Mouse (Mus musculus) limb, embryonic 14.5 days (tissue): Measurements from ENCODE around the gene Cacna1s. TPM values are rescaled to one million over a fixed set of nuclear protein-coding genes. Genes with fewer than 3 reads are reported as not detected.
A peak's percentile ranks its signal among the peaks of the same experiment; 100 is the strongest.

Experiments used
- ATAC-seq: fragments of 200-750 bp; cut with Nextera tagmentation; 2 replicates; pipeline ENCODE4 v1.8.0; 2017; ENCODE audit warnings: low read depth, moderate number of reproducible peaks, moderate TSS enrichment; ENCODE audit not compliant: low FRiP score
- DNase-seq: peaks from one replicate; pipeline ENCODE4 v3.0.0-alpha.2; 2015; ENCODE audit warnings: low spot score
- H3K27ac ChIP-seq: fragments of 300-500 bp; sonication (generic); replicated peaks from 2 replicates; pipeline ENCODE4 v1.5.1; 2014; ENCODE audit warnings: low read depth, mild to moderate bottlenecking, low read length, moderate library complexity, mixed read lengths
- H3K27me3 ChIP-seq: fragments of 300-500 bp; sonication (generic); 2 replicates; pipeline ENCODE4 v1.6.1; 2014; ENCODE audit warnings: low read length, mixed read lengths; ENCODE audit not compliant: control insufficient read depth, insufficient read depth
- H3K36me3 ChIP-seq: fragments of 300-500 bp; sonication (generic); 2 replicates; pipeline ENCODE4 v1.6.1; 2014; ENCODE audit warnings: mild to moderate bottlenecking, low read length, moderate library complexity, mixed read lengths; ENCODE audit not compliant: control insufficient read depth, insufficient read depth
- H3K4me1 ChIP-seq: fragments of 300-500 bp; sonication (generic); 2 replicates; pipeline ENCODE4 v1.6.1; 2014; ENCODE audit warnings: antibody characterized with exemption, low read length, mixed read lengths; ENCODE audit not compliant: control insufficient read depth, insufficient read depth
- H3K4me2 ChIP-seq: fragments of 300-500 bp; sonication (generic); replicated peaks from 2 replicates; pipeline ENCODE4 v1.6.1; 2014; ENCODE audit warnings: low read depth, mild to moderate bottlenecking, low read length, moderate library complexity; ENCODE audit not compliant: severe bottlenecking
- H3K4me3 ChIP-seq: fragments of 300-500 bp; sonication (generic); replicated peaks from 2 replicates; pipeline ENCODE4 v1.5.1; 2014; ENCODE audit warnings: low read length
- H3K9ac ChIP-seq: fragments of 300-500 bp; sonication (generic); 2 replicates; pipeline ENCODE4 v1.6.1; 2014; ENCODE audit warnings: mild to moderate bottlenecking, low read depth, low read length, moderate library complexity; ENCODE audit not compliant: severe bottlenecking
- H3K9me3 ChIP-seq: fragments of 300-500 bp; sonication (generic); 2 replicates; pipeline ENCODE4 v1.6.1; 2016; ENCODE audit warnings: low read length; ENCODE audit not compliant: control insufficient read depth
- POLR2A ChIP-seq: fragments of 200-500 bp; IDR thresholded peaks from 2 replicates; pipeline ENCODE4 v1.8.0; 2012; ENCODE audit warnings: inconsistent platforms, mild to moderate bottlenecking, moderate library complexity, borderline replicate concordance; ENCODE audit not compliant: insufficient read depth, insufficient read length; ENCODE audit errors: extremely low read depth
- WGBS: fragments of 180-500 bp; shearing (Covaris S2); extraction: QIAGEN DNeasy Blood & Tissue Kit; methylation state at CpG from one replicate; pipeline ENCODE4 v1.1.7; 2014; 5-methylcytosine and 5-hydroxymethylcytosine counted together
- polyA plus RNA-seq, 2 experiments: library from polyadenylated mRNA; depleted of rRNA in 1 of 2; stranded (reverse) in 1 of 2; unstranded in 1 of 2; fragments of >200 nt; fragmentation: Nextera tagmentation in 1 of 2; extraction: Ambion mirVana in 1 of 2; gene quantifications; 2 replicates each; pipeline versions ENCODE4 v1.2.1 to v1.2.3; 2012 to 2014

Gene Cacna1s
- polyA plus RNA-seq, 2 experiments, result 6.9 to 16.6 TPM

DNA sequence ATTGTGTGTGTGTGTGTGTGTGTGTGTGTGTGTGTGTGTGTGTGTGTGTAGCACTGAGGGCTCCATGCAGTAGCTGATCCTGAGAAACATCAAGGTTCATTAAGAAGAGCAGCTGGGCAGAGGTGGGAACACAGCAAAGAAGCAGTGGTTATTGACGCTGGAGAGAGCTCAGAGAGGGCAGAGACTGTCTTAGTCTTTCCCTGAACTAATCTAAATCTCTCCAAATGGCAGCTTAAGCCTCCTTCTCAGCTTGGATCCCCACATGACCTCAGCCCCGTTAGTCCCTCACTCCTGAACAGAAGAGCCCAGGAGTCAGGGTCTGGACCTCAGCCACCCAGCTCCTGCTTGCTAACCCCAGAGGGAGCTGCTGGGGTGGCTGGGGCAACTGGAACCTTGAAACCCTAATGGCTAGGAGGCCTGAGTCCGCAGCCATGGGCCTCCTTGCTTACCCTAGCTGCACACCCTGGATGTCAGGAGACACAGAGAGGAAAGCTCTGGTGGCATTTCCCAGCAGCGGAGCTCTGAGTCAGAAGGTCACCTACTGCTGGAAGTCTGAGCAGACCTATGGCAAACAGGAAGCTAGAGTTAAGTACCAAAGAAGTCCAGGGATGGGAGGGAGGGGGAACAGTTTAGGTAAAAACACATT lies 76.5 kb downstream of the Cacna1s start:
- no peaks in the 10 kb centered on the region for H3K36me3 ChIP-seq
- peaks cover 52% of the 10 kb centered on the region for H3K4me1 ChIP-seq
- no peak for TF ChIP-seq POLR2A
- no peak overlapping the region for H3K4me2 ChIP-seq
- no peak overlapping the region for H3K27ac ChIP-seq
- ATAC-seq (no peak), DNase-seq (no peak)
- no peak overlapping the region for H3K4me3 ChIP-seq
- H3K27me3 ChIP-seq, result no peaks in the 10 kb centered on the region
- no peaks in the 10 kb centered on the region for H3K9me3 ChIP-seq
- WGBS, result 36% methylated on average over 4 of the region's 4 CpGs
- H3K9ac ChIP-seq, result no peak overlapping the region

DNA sequence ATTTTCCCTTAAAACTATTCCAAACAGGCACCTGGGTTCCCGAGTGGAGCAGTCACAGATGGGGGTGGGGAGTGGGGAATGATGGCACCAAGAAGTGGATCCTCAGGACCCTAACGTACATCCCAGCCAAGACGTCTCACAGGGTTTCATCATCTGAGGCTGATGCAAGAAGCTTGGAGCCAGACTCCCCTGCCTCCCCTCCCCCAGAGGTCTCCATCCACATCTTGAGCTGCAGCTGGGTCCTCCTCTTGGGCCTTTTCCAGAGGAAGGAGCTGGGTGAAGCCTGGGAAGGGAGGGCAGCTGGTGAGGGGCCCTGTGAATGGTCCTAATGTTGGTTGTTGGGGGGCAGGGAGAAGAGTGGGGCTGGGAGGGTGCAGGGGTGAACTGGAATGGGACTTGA lies 77.6 kb downstream of the Cacna1s start:
- Histone ChIP-seq H3K36me3 (no peaks in the 10 kb centered on the region), H3K4me1 (peaks cover 57% of the 10 kb centered on the region), H3K9me3 (no peaks in the 10 kb centered on the region), H3K27ac (no peak overlapping the region), H3K9ac (no peak overlapping the region), H3K4me3 (peak overlapping the region; percentile 80; the same call in 1 of the 2 replicates), H3K4me2 (peak overlapping the region; percentile 91), H3K27me3 (no peaks in the 10 kb centered on the region)
- ATAC-seq (no peak), DNase-seq (no peak)
- TF ChIP-seq POLR2A, result no peak
- WGBS, result 54% methylated on average over 3 of the region's 3 CpGs

DNA sequence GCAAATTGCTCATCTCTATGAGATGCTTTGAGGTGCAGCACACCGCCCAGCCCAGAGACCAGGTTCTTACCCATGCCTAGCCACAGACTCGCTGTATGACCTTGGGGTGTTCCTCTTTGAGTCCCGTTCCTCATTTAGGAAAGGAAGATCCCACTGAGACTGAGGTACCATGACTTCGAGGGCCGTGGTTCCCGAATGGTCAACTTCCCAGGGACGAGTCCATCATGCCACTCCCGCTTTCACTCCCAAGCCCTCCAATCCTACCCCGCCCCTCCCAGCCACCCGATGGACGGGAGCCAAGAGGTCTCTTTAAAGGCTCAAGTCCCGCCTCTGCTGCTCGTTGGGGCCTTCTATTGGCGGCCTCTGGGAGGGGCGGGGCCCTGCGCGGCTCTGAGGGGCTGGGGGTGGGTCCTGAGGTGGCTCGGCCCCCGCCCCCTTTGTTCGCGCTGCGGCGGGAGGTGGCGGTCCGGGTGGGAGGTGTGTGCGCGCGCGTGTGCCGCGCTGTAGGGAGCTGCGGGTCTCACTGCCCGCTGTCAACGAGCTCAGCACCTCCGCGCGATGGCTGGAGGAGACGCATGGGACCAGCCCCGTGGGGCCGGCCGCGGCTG lies 78.5 kb downstream of the Cacna1s start, which contains the start of gene Kif21b:
Gene Kif21b (plus strand): TSS at position 439 of the 608 bp plus-strand sequence.
- 2% methylated on average over 25 of the region's 42 CpGs for WGBS

DNA sequence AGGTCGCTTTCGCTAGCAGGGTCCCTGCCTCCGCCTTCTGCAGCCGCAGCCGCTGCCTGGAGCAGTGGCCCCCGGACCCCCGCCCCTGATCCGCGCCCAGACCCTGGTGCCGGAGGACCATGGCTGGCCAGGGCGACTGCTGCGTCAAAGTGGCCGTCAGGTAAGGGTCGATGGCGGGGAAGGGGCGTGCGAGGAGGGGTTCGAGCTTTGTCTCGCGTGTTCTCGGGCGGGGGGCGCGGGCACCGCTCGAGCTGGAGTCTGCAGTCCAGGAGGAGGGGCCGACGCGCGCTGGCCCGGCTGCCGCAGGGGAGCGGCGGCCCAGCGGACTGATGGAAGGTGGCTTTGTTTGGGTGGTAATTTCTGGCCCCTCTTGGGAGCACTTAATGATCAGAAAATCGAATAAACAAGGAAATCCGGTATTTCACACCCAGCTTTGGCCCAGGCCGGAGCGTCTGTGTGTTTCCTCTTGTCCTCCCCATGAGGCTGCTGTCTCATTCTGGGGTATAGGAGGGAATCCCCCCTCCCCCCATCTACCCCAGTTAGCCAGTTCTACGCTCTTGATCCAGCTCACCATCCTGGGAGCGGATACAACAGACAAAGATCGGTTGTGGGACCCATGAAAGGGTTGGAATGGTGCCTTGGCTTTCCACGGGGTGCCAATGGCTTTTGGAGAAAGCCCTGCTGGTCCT lies 79.2 kb downstream of the Cacna1s start:
- Histone ChIP-seq H3K27ac (0 out of 2 replicates have a peak overlapping the region, but pooled peaks have one; percentile 43), H3K4me3 (peak overlapping the region; percentile 80), H3K27me3 (no peaks in the 10 kb centered on the region), H3K36me3 (no peaks in the 10 kb centered on the region), H3K4me1 (peaks cover 66% of the 10 kb centered on the region), H3K4me2 (peak overlapping the region; percentile 91), H3K9me3 (no peaks in the 10 kb centered on the region), H3K9ac (peak overlapping the region; percentile 77)
- TF ChIP-seq POLR2A, result no peak
- peak; percentile 30 for ATAC-seq
- DNase-seq, result no peak
- 1% methylated on average over 35 of the region's 43 CpGs for WGBS

More for the DNA sequence above, 78.5 kb downstream of the Cacna1s start, which contains the start of gene Kif21b:
- peak within 1 kb of the TSS; percentile 77 for H3K9ac ChIP-seq
- H3K9me3 ChIP-seq, result no peaks in the 10 kb centered on the region
- H3K36me3 ChIP-seq, result no peaks in the 10 kb centered on the region
- peak within 1 kb of the TSS; percentile 80 for H3K4me3 ChIP-seq
- H3K4me2 ChIP-seq, result peak within 1 kb of the TSS; percentile 91
- peak; percentile 92 for DNase-seq
- TF ChIP-seq POLR2A, result peak; percentile 73; the same call in 1 of the 2 replicates
- no peaks in the 10 kb centered on the region for H3K27me3 ChIP-seq
- H3K4me1 ChIP-seq, result peaks cover 62% of the 10 kb centered on the region
- H3K27ac ChIP-seq, result 0 out of 2 replicates have a peak within 1 kb of the TSS, but pooled peaks have one; percentile 43
- ATAC-seq, result peak; percentile 93

DNA sequence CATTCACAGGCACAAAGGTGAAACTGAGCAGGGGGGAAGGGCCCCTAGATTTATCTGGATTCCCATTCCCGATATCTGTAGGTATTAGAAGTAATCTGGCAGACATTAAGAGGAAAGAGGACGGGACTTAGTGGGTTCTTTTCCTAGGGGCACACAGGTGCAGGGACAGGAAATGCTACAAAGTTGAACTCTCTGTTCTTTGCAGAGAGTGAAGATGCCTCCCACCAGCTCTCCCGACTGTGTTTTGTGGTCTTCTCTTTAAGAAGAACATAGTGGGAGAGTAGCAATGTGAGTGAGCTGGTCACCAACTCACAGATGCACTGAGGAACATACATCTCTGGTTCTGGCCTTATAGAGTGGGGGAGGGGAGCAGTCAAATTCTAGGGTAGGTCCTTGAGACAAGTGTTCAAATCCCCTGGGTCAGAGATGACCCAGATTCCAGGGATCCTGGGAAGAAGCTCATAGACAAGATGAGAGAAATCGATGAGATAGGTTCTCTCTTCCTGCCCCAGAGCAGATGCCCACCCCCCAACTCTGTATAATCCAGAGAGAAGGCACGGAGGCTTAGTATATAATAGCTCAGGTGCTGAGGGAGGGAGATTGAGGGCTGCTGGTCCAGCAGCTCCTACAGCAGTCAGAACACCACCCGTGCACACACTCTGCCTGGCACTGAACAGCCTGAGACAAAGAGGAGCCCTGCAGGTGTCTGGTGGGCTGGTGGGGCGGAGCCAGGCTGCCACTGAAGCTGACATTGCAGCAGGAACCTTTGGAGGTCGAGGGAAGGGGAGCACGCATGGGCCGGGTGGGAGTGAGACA lies 80.0 kb downstream of the Cacna1s start:
- TF ChIP-seq POLR2A, result no peak
- DNase-seq (no peak), ATAC-seq (no peak)
- no peaks in the 10 kb centered on the region for H3K36me3 ChIP-seq
- peak overlapping the region; percentile 80 for H3K4me3 ChIP-seq
- H3K4me2 ChIP-seq, result peak overlapping the region; percentile 91
- 31% methylated on average over 10 of the region's 10 CpGs for WGBS
- no peak overlapping the region for H3K27ac ChIP-seq
- no peaks in the 10 kb centered on the region for H3K27me3 ChIP-seq
- H3K9ac ChIP-seq, result peak overlapping the region; percentile 77
- no peaks in the 10 kb centered on the region for H3K9me3 ChIP-seq
- peaks cover 73% of the 10 kb centered on the region for H3K4me1 ChIP-seq
